Mouse (Mus musculus): ENCODE results near the gene Armc2. TPM values are rescaled to one million over a fixed set of nuclear protein-coding genes. Genes with fewer than 3 reads are reported as not detected.

Armc2 gene
- polyA plus RNA-seq, 1 experiment from 2014 or later, result 1.1 TPM

GRCm38 (mm10) chr10:42029502-42029901, 11.3 kb upstream of the Armc2 start:
- no peak overlapping the region for H3K27ac ChIP-seq (ENCODE audit: low read length)
- no peak overlapping the region for H3K9ac ChIP-seq (replicated peaks; ENCODE audit: low read depth)
- no peaks in the 10 kb centered on the region for H3K9me3 ChIP-seq (ENCODE audit: low read length)
- 60% methylated on average over 5 of the region's 5 CpGs for WGBS
- H3K4me3 ChIP-seq (ENCODE audit: low read depth, low read length), result no peak overlapping the region
- H3K4me2 ChIP-seq (replicated peaks; ENCODE audit: low read depth, low read length), result no peak overlapping the region
- H3K4me1 ChIP-seq (ENCODE audit: insufficient read depth, low read depth, low read length), result no peaks in the 10 kb centered on the region
- ATAC-seq (no peak), DNase-seq (ENCODE audit: low spot score) (peak; percentile 16)
- TF ChIP-seq CTCF (IDR thresholded peaks at IDR 0.05) (peak; percentile 49), EP300 (IDR thresholded peaks at IDR 0.05) (no peak)
- H3K27me3 ChIP-seq (replicated peaks; ENCODE audit: insufficient read depth, low read length), result no peaks in the 10 kb centered on the region
- H3K36me3 ChIP-seq (ENCODE audit: insufficient read depth, low read length), result no peaks in the 10 kb centered on the region

- WGBS, result 51% methylated on average over 11 of the region's 11 CpGs
- Histone ChIP-seq H3K4me3 (ENCODE audit: low read depth, low read length) (no peak overlapping the region), H3K27ac (ENCODE audit: low read length) (no peak overlapping the region), H3K9me3 (ENCODE audit: low read length) (no peaks in the 10 kb centered on the region), H3K36me3 (ENCODE audit: insufficient read depth, low read length) (no peaks in the 10 kb centered on the region), H3K4me1 (ENCODE audit: insufficient read depth, low read depth, low read length) (no peaks in the 10 kb centered on the region), H3K9ac (replicated peaks; ENCODE audit: low read depth) (no peak overlapping the region), H3K27me3 (replicated peaks; ENCODE audit: insufficient read depth, low read length) (no peaks in the 10 kb centered on the region), H3K4me2 (replicated peaks; ENCODE audit: low read depth, low read length) (peak overlapping the region; percentile 32)
- DNase-seq (ENCODE audit: low spot score), result peak; percentile 45
- TF ChIP-seq CTCF (IDR thresholded peaks at IDR 0.05) (no peak), EP300 (IDR thresholded peaks at IDR 0.05) (no peak)
- peak; percentile 58 for ATAC-seq
Observed at GRCm38 (mm10) chr10:42027337-42027736, 9.1 kb upstream of the Armc2 start.

GRCm38 (mm10) chr10:42024406-42024805, 6.2 kb upstream of the Armc2 start:
- ATAC-seq (no peak), DNase-seq (ENCODE audit: low spot score) (no peak)
- no peaks in the 10 kb centered on the region for H3K4me1 ChIP-seq (ENCODE audit: insufficient read depth, low read depth, low read length)
- 61% methylated on average over 6 of the region's 6 CpGs for whole genome bisulfite sequencing
- H3K27me3 ChIP-seq (replicated peaks; ENCODE audit: insufficient read depth, low read length), result no peaks in the 10 kb centered on the region
- TF ChIP-seq EP300 (IDR thresholded peaks at IDR 0.05) (no peak), CTCF (IDR thresholded peaks at IDR 0.05) (no peak)
- H3K4me2 ChIP-seq (replicated peaks; ENCODE audit: low read depth, low read length), result no peak overlapping the region
- no peak overlapping the region for H3K9ac ChIP-seq (replicated peaks; ENCODE audit: low read depth)
- H3K27ac ChIP-seq (ENCODE audit: low read length), result no peak overlapping the region
- H3K9me3 ChIP-seq (ENCODE audit: low read length), result no peaks in the 10 kb centered on the region
- H3K4me3 ChIP-seq (ENCODE audit: low read depth, low read length), result no peak overlapping the region
- H3K36me3 ChIP-seq (ENCODE audit: insufficient read depth, low read length), result no peaks in the 10 kb centered on the region

GRCm38 (mm10) chr10:42021536-42021935, 3.3 kb upstream of the Armc2 start:
- H3K9ac ChIP-seq (replicated peaks; ENCODE audit: low read depth), result no peak overlapping the region
- no peaks in the 10 kb centered on the region for H3K36me3 ChIP-seq (ENCODE audit: insufficient read depth, low read length)
- 69% methylated on average over 9 of the region's 9 CpGs for WGBS
- no peak overlapping the region for H3K4me3 ChIP-seq (ENCODE audit: low read depth, low read length)
- peaks cover 6% of the 10 kb centered on the region; the same call in 1 of the 2 replicates for H3K4me1 ChIP-seq (ENCODE audit: insufficient read depth, low read depth, low read length)
- no peak overlapping the region for H3K4me2 ChIP-seq (replicated peaks; ENCODE audit: low read depth, low read length)
- no peak overlapping the region for H3K27ac ChIP-seq (ENCODE audit: low read length)
- H3K9me3 ChIP-seq (ENCODE audit: low read length), result no peaks in the 10 kb centered on the region
- ATAC-seq (no peak), DNase-seq (ENCODE audit: low spot score) (no peak)
- H3K27me3 ChIP-seq (replicated peaks; ENCODE audit: insufficient read depth, low read length), result no peaks in the 10 kb centered on the region; the same call in 1 of the 2 replicates
- TF ChIP-seq EP300 (IDR thresholded peaks at IDR 0.05) (no peak), CTCF (IDR thresholded peaks at IDR 0.05) (no peak)

GRCm38 (mm10) chr10:42014086-42014485, 4.2 kb downstream of the Armc2 start:
- Histone ChIP-seq H3K36me3 (ENCODE audit: insufficient read depth, low read length) (no peaks in the 10 kb centered on the region), H3K9ac (replicated peaks; ENCODE audit: low read depth) (no peak overlapping the region), H3K4me2 (replicated peaks; ENCODE audit: low read depth, low read length) (no peak overlapping the region), H3K27me3 (replicated peaks; ENCODE audit: insufficient read depth, low read length) (no peaks in the 10 kb centered on the region; the same call in 1 of the 2 replicates), H3K4me1 (ENCODE audit: insufficient read depth, low read depth, low read length) (peaks cover 6% of the 10 kb centered on the region; the same call in 1 of the 2 replicates), H3K4me3 (ENCODE audit: low read depth, low read length) (no peak overlapping the region), H3K9me3 (ENCODE audit: low read length) (no peaks in the 10 kb centered on the region), H3K27ac (ENCODE audit: low read length) (no peak overlapping the region)
- TF ChIP-seq EP300 (IDR thresholded peaks at IDR 0.05) (no peak), CTCF (IDR thresholded peaks at IDR 0.05) (no peak)
- ATAC-seq (no peak), DNase-seq (ENCODE audit: low spot score) (no peak)
- WGBS, result 74% methylated on average over 5 of the region's 5 CpGs

- Histone ChIP-seq H3K27ac (ENCODE audit: low read length) (no peak overlapping the region), H3K36me3 (ENCODE audit: insufficient read depth, low read length) (no peaks in the 10 kb centered on the region), H3K9ac (replicated peaks; ENCODE audit: low read depth) (no peak overlapping the region), H3K4me3 (ENCODE audit: low read depth, low read length) (no peak overlapping the region), H3K4me1 (ENCODE audit: insufficient read depth, low read depth, low read length) (no peaks in the 10 kb centered on the region), H3K4me2 (replicated peaks; ENCODE audit: low read depth, low read length) (no peak overlapping the region), H3K27me3 (replicated peaks; ENCODE audit: insufficient read depth, low read length) (no peaks in the 10 kb centered on the region), H3K9me3 (ENCODE audit: low read length) (no peaks in the 10 kb centered on the region)
- TF ChIP-seq CTCF (IDR thresholded peaks at IDR 0.05), result no peak
- 79% methylated on average over 10 of the region's 10 CpGs for WGBS
- no peak for ATAC-seq
- no peak for DNase-seq (ENCODE audit: low spot score)
Observed at GRCm38 (mm10) chr10:42010761-42011435, 7.3 kb downstream of the Armc2 start.

Measured in lung, postnatal 0 days (tissue).